Mouse (Mus musculus): ENCODE data around the gene Lrig3. TPM values are rescaled to one million over a fixed set of nuclear protein-coding genes. Genes with fewer than 3 reads are reported as not detected.

The Lrig3 gene
- total and polyA plus RNA-seq, 2 experiments from 2014 or later, result 0.66 to 2.3 TPM

DNA sequence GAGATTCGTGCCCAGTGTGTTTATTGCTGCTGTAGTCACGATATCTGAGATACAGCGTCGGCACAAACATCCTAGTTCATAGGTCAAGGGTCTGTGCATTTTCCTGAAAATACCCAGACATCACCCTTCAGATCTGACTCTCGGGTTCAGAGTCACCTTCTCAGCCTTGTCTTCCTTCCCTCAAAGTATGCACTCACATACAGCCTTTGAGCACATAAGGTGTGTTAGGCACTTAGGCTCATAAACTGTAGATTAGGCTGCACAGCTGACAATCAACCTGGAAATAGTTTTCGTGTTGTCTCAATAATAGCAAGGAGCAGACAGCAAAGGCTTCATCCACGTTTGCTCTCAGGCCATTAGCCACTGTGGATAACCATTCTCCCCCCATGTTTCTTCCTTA is 11.6 kb upstream of the Lrig3 start:
- 71% methylated on average over 7 of the region's 7 CpGs for WGBS
- Histone ChIP-seq H3K36me3 (replicated peaks; ENCODE audit: control insufficient read depth, insufficient read depth, low read length) (no peaks in the 10 kb centered on the region), H3K4me2 (ENCODE audit: low read depth, low read length) (no peak overlapping the region), H3K27ac (ENCODE audit: low read depth) (no peak overlapping the region), H3K9ac (replicated peaks; ENCODE audit: low read depth, low read length) (no peak overlapping the region), H3K4me3 (ENCODE audit: low read depth, low read length) (no peak overlapping the region), H3K4me1 (ENCODE audit: control insufficient read depth, insufficient read depth) (no peaks in the 10 kb centered on the region), H3K9me3 (replicated peaks; ENCODE audit: control insufficient read depth, low read length) (no peaks in the 10 kb centered on the region), H3K27me3 (ENCODE audit: control insufficient read depth, insufficient read depth, low read length) (peaks cover 58% of the 10 kb centered on the region)
- TF ChIP-seq EP300 (IDR thresholded peaks at IDR 0.05; ENCODE audit: low read depth) (no peak), CTCF (IDR thresholded peaks at IDR 0.05; ENCODE audit: low read depth) (no peak)
- no peak for ATAC-seq (ENCODE audit: insufficient read depth, low read depth)
- DNase-seq (ENCODE audit: low spot score), result no peak

DNA sequence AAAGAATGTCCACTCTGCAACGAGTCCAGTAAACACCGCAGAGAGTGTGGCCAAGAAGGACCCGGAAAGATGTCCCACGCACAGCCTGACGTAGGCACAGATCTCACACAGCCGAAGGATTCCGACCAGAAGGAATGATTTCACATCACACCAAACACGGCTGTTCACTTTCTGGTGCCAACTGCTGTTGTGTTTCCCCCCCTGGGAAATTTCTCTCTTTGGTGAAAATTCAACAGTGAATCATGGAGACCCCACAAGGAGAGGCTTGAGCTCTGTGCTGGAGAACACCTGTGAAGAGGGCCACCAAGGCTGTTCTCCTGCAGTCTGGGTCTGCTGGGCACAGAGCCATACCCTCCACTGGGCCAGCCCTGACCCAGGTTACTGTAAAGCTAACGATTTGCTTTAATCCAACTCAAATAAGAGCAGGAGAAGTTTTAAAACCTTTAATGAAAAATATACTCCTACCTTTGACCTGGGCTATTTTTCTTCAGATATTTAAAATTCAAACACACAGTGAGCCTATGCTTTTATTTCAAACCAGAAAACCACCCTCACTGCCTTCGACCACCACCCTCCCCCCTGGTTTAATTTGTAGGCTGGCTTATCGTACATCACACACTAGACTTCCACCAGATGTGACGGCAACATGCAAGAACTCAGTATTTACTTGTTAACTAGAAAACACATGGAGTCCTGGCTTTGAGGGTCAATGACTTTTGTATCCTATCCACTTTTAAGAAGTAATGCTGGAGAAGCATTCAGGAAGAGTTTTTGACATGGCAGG is 11.0 kb upstream of the Lrig3 start:
- WGBS, result 78% methylated on average over 12 of the region's 12 CpGs
- Histone ChIP-seq H3K27ac (ENCODE audit: low read depth) (no peak overlapping the region), H3K36me3 (replicated peaks; ENCODE audit: control insufficient read depth, insufficient read depth, low read length) (no peaks in the 10 kb centered on the region), H3K4me1 (ENCODE audit: control insufficient read depth, insufficient read depth) (no peaks in the 10 kb centered on the region), H3K9ac (replicated peaks; ENCODE audit: low read depth, low read length) (no peak overlapping the region), H3K27me3 (ENCODE audit: control insufficient read depth, insufficient read depth, low read length) (peaks cover 61% of the 10 kb centered on the region), H3K9me3 (replicated peaks; ENCODE audit: control insufficient read depth, low read length) (no peaks in the 10 kb centered on the region), H3K4me2 (ENCODE audit: low read depth, low read length) (no peak overlapping the region), H3K4me3 (ENCODE audit: low read depth, low read length) (no peak overlapping the region)
- TF ChIP-seq EP300 (IDR thresholded peaks at IDR 0.05; ENCODE audit: low read depth), result no peak
- no peak for TF ChIP-seq CTCF (IDR thresholded peaks at IDR 0.05; ENCODE audit: low read depth)
- ATAC-seq (ENCODE audit: insufficient read depth, low read depth), result no peak
- no peak for DNase-seq (ENCODE audit: low spot score)

DNA sequence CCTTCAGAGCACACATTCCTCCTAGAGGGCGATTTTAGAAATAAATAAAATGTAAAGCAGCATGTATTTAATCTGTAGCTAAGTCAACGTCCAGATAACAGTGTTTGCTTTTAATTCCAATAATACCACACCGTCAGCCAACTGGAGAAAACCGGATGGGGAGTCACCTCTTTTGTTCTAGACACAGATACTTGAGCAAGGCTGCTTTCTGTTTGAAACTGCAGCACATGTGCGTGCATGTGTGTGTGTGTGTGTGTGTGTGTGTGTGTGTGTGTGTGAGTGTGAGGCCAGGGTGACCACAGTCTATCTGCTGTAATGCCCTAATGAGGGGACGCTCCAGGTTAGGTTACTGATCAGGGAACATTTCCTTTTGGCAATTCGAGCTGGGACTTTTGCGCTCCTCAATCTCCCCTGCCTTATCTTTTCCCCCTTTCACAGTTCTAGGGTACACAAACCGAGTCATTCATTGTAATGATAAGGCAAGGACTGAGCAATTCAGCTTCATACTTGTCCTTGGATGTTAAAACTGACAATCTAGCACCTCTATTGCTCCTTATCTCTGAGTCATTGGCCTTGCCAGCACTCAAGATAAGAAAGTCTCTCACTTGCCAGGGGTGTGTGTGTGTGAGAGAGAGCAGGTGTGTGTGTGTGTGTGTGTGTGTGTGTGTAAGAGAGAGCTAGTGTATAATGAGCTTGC is 4.4 kb upstream of the Lrig3 start:
- H3K4me2 ChIP-seq (ENCODE audit: low read depth, low read length), result peak overlapping the region; percentile 38
- peaks cover 14% of the 10 kb centered on the region for H3K4me1 ChIP-seq (ENCODE audit: control insufficient read depth, insufficient read depth)
- H3K9me3 ChIP-seq (replicated peaks; ENCODE audit: control insufficient read depth, low read length), result no peaks in the 10 kb centered on the region
- H3K27ac ChIP-seq (ENCODE audit: low read depth), result peak overlapping the region; percentile 64
- no peaks in the 10 kb centered on the region for H3K36me3 ChIP-seq (replicated peaks; ENCODE audit: control insufficient read depth, insufficient read depth, low read length)
- no peak for TF ChIP-seq CTCF (IDR thresholded peaks at IDR 0.05; ENCODE audit: low read depth)
- no peak for TF ChIP-seq EP300 (IDR thresholded peaks at IDR 0.05; ENCODE audit: low read depth)
- peaks cover 52% of the 10 kb centered on the region for H3K27me3 ChIP-seq (ENCODE audit: control insufficient read depth, insufficient read depth, low read length)
- DNase-seq (ENCODE audit: low spot score) (no peak), ATAC-seq (ENCODE audit: insufficient read depth, low read depth) (peak; percentile 18; the same call in 1 of the 2 replicates)
- H3K4me3 ChIP-seq (ENCODE audit: low read depth, low read length), result no peak overlapping the region
- H3K9ac ChIP-seq (replicated peaks; ENCODE audit: low read depth, low read length), result no peak overlapping the region
- 11% methylated on average over 9 of the region's 9 CpGs for WGBS

DNA sequence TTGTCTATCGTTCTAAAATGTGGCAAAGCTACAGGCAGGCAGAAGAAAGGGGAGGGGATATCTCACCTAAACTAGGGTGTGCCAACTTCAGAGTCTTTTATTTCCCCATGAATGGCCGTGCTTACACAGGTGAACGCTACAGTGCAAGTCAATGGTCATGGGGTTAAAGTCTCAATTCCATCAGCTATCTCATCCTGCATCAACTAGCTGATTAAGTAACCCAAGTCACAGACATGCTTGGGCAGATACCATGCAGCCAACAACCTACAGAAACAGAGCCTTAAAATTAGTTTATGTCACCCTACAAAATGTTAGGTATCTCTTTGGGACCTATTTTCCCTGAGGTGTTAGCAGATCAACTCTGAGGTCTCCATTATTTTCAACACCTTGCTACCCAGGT is 1.3 kb upstream of the Lrig3 start:
- Histone ChIP-seq H3K36me3 (replicated peaks; ENCODE audit: control insufficient read depth, insufficient read depth, low read length) (no peaks in the 10 kb centered on the region), H3K4me3 (ENCODE audit: low read depth, low read length) (no peak overlapping the region), H3K9me3 (replicated peaks; ENCODE audit: control insufficient read depth, low read length) (no peaks in the 10 kb centered on the region), H3K27ac (ENCODE audit: low read depth) (no peak overlapping the region), H3K9ac (replicated peaks; ENCODE audit: low read depth, low read length) (no peak overlapping the region), H3K4me2 (ENCODE audit: low read depth, low read length) (no peak overlapping the region), H3K4me1 (ENCODE audit: control insufficient read depth, insufficient read depth) (peaks cover 14% of the 10 kb centered on the region), H3K27me3 (ENCODE audit: control insufficient read depth, insufficient read depth, low read length) (peaks cover 51% of the 10 kb centered on the region)
- WGBS, result 78% methylated on average over 3 of the region's 3 CpGs
- no peak for TF ChIP-seq EP300 (IDR thresholded peaks at IDR 0.05; ENCODE audit: low read depth)
- DNase-seq (ENCODE audit: low spot score) (no peak), ATAC-seq (ENCODE audit: insufficient read depth, low read depth) (no peak)

DNA sequence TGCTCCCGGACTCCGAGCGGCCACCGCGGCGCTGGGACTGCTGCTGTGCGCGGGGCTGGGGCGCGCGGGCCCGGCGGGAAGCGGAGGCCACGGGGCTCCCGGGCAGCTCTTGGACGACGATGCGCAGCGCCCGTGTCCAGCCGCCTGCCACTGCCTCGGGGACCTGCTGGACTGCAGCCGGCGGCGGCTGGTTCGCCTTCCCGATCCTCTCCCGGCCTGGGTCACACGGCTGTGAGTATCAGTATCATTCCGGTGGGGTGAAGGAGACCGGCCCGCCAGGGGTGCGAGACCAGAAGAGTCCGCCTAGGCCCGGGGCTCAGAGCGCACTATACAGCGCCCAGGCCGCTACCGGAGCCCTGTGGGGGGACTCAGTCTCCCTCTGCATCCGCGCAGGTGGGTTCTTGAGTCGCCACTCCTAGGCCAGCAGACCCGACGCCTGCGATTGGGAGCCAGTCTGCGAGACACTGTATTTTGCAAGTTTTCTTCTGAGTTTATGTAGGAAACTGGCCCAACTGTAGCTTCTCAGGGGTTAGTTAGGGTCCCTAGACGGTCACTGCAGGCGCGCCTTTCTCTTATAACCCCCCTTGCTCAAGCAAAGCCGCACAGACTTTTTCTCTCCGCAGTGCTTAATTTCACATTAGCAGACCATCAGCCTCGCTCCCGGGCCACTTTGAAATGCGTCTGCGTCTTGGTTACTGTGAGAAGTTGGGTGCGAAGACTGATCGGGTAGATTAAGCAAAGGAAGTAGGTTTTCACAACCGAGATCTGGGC is 698 bp downstream of the Lrig3 start:
- Histone ChIP-seq H3K9me3 (replicated peaks; ENCODE audit: control insufficient read depth, low read length) (no peaks in the 10 kb centered on the region), H3K9ac (replicated peaks; ENCODE audit: low read depth, low read length) (peak overlapping the region; percentile 63), H3K4me1 (ENCODE audit: control insufficient read depth, insufficient read depth) (peaks cover 10% of the 10 kb centered on the region), H3K4me2 (ENCODE audit: low read depth, low read length) (peak overlapping the region; percentile 80), H3K36me3 (replicated peaks; ENCODE audit: control insufficient read depth, insufficient read depth, low read length) (no peaks in the 10 kb centered on the region), H3K4me3 (ENCODE audit: low read depth, low read length) (peak overlapping the region; percentile 59), H3K27me3 (ENCODE audit: control insufficient read depth, insufficient read depth, low read length) (peaks cover 45% of the 10 kb centered on the region), H3K27ac (ENCODE audit: low read depth) (peak overlapping the region; percentile 56)
- TF ChIP-seq EP300 (IDR thresholded peaks at IDR 0.05; ENCODE audit: low read depth), result no peak
- no peak for TF ChIP-seq CTCF (IDR thresholded peaks at IDR 0.05; ENCODE audit: low read depth)
- ATAC-seq (ENCODE audit: insufficient read depth, low read depth) (peak; percentile 62), DNase-seq (ENCODE audit: low spot score) (no peak)
- WGBS, result 2% methylated on average over 56 of the region's 59 CpGs
